Mouse (Mus musculus): ENCODE measurements at regions not wholly inside any gene's neighbourhood (a gene's known extent, or its start where the extent isn't known, plus 50 kb on each side); places are given as distances from the start of the nearest gene placed in this dataset.

DNA sequence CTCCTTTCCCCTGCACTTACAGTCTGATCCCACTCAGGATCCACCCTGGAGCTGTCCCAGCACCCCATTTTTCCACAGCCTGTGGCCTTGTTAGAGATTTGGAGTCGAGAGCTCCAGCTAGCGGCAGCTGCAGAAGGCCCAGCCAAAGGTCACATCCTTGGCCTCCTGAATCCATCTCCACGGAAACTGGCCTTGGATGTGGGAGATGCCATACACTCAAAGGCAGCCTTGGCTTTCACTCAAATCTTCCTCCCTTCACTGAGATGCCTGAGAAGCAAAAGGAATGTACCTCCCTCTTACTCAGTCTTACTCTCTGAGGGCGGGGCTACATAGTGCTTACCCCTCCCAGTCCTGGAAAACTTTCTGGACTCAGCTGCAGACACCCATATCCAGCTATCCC lies 56.2 kb upstream of the Ky start:
- peak in 1 of 2 experiments; percentile 26 for DNase-seq (ENCODE audit: low spot score in 2 of 2)

DNA sequence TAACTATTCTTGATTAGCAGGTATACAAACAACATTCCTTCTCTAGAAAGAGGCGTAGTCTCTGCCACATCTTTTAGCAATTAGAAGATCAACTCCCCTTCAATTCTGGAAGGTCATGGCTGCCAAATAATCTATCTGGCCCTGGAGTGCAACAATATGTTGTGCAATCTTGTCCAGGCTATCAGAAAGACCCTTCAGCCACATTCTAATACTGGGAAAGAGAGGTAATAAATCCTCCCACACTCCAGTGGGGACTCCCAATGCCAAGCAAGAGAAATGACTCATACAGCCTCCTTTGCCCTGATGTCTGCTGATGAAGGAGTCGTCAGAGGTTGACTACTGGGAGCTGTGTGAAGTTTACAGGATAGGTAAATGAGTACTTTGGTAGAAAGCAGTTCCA lies 59.5 kb upstream of the Ky start:
- no peak for DNase-seq (ENCODE audit: low spot score in 2 of 2)

DNA sequence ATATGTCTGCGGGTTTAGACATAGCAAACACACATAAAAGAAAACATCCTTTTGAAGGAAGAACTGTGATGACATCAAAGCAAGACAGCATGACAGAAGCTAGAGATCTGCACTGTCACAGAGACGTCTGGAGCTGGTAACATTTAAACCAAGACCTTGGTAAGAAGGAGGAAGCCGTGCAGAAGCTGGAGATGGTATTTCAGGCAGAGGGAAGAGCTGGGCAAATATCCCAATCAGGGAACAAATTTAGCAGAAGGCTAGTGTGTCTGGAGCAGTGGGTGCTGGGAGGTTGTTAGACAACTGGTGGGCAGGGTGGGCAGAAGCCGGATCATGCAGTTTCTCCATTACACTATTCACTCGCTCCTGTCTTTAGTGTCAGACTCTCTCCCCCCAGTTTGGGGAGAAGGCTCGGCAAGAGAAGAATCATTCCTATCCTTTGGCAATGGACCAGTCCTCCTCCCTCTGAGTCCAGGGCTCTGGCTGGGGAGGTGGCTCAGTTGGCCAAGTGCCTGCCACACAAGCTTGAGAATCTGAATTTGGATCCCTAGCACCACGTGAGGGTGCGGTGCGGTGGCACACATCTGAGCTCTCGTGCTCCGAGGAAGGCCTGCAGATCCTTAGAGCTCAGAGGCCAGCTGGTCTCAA lies 63.2 kb upstream of the Ky start:
- peak; percentile 15 to 27 for DNase-seq (ENCODE audit: low spot score in 2 of 2)

DNA sequence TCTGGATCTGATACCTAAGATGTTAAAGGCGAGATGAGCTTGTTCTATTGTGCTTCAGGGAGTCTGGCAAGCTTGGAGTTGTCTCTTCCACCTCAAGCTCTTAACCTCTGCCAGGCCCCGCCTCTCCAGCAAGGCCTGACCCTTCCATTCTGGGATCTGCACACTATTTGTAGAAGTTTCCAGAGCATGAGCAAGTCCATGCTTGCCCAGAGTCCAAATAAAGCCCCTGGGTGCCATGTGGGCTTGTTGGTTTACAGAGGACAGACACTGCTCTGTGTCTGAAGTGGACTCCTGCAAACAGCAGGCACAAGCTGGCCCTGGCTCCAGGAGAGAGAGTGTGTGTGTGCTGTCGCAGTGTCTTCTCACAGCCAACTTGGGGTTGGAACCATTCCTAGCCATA lies 67.9 kb upstream of the Ky start:
- DNase-seq (ENCODE audit: low spot score in 2 of 2), result no peak

DNA sequence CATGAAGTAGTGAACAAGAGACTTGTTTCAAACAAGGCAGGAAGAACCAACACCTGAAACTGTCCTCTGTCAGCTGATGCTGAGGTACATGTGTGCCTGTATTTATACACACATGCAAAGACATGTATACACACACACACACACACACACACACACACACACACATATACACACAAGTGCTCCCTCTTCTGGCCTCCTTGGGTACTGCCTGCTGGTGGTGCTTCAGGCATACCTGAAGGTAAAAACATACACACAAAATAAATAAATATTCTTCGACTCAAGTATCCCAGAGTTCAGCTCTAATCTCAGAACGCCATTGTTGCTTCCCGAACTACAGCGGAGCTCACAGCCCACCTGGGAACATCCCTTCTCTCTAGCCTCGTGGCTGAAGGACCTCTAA lies 69.2 kb upstream of the Ky start:
- DNase-seq (ENCODE audit: low spot score in 2 of 2), result no peak

DNA sequence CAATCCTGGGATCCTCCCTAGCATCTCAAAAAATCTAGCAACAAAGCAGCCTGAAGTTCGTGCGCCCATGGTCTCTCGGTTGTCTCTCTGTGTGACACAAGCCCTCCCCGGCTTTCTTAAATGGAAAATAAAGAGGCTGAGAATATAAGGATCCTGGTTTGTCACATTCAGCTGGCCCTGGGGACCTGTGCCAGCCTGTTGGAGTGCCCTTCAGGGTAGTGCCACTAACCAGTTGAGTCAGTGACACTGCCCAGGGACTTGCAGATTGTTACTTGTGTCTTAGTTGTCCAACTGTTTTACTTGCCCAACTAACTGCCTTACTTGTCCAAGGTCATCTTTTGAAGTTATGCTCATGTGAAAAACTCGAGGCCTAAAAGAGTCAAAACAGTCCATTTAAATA lies 73.5 kb upstream of the Ephb1 start:
- DNase-seq (ENCODE audit: low spot score in 2 of 2), result no peak

DNA sequence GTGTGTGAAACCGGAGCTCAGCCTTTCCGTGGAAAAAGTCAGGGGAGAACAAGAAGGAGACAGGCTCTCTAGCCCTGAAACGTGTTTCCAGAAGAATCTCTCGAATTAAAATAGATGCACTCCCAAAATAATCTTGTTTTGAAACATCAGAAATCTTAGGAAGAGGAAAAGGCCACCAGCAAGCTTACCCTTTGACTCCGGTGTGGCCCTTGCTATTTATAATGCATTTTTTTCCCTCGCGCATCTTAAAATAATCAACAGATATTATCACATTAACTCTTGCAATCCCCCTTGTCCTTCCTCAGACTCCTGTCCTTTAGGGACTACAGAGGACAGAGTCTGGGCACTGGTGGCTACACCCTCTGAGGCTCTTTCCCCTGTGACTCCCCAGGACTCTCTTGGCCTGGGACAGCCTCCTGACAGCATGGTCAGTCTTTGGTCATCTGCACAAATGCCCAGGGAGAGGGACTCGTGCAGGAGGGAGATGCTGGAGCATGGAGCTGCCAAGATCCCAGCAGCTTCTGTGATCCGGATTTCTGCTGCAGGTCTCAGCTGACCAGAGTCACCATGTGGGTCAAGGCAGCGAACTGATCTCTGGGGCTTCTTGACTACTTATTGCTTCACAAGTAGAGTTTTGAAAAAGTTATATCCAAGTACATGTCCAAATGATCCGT lies 70.3 kb upstream of the Ephb1 start:
- no peak for DNase-seq (ENCODE audit: low spot score in 2 of 2)

DNA sequence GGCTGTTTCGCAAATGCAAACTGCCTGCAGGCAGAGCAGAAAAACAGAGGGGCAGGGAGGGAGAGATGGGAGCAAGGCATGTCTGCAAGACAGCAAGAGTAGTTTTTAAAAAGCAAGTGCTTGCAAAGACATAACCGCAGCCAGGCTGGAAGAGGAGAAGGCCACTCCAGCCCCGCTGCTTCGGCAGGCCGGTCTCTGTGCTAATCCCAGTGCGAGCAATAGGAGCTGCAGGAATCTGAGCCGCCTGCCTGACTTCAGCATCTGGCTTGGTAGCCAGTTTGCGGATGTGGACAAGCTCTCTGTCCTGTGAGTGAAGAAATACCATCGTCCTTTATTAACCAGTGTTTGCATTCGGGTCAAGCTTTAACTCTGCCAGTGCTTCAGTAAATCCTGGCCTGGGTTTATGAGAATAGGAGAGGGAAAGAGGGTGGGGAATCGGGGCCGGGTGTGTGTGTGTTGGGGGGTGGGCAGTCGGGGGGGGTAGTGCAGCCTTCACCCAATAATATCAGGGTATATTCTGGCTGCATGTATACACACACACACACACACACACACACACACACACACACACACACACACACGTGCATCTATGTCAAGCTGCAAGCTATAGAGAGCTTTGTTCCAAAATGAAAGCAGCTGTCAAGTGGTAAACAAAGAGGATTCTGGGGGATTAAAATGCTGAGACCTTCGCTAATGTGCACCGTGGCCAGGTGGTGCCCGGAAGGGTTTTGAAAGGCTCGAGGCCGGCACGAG lies 69.6 kb upstream of the Ephb1 start:
- peak in 1 of 2 experiments; percentile 11 for DNase-seq (ENCODE audit: low spot score in 2 of 2)

DNA sequence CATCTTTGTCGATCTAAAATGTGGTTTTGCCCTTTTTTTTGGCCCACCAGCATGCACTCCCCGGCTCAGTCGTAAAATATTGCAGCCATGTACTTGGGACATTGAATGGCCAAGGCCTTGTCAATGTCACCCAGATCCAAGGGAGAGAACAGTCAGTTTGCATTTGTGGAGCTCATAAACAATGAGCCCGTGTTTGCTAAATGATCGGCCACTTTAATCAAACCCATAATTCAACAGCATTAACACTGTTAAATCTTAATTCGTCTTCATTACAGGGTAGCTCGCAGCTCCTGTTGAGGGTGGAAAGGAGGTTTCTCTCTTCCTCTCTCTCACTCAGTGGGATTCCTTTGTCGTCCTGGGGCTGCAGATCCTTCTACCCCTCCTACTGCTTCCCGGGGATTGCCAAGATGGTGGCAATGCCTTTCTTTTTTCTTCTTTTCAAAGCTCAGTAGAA lies 69.0 kb upstream of the Ephb1 start:
- DNase-seq (ENCODE audit: low spot score in 2 of 2), result no peak

DNA sequence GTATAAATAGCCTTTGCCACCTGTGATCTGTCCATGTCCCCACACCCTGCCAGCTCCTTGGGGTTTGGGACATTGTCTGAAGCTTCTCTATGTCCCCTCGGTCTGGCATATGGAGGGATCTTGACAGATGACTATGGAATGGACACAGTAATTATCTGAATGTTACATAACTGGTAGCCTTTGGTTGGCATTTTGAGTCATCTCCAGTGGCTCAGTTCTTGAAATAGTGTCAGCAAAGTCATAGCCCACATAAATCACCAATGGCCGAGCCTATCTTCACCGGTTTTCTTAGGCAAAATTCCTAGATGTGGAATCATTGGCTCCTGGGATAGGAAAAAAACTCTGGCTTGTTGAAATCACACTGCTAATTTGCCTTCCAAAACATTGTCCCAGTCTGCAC lies 67.3 kb upstream of the Ephb1 start:
- no peak for DNase-seq (ENCODE audit: low spot score in 2 of 2)

DNA sequence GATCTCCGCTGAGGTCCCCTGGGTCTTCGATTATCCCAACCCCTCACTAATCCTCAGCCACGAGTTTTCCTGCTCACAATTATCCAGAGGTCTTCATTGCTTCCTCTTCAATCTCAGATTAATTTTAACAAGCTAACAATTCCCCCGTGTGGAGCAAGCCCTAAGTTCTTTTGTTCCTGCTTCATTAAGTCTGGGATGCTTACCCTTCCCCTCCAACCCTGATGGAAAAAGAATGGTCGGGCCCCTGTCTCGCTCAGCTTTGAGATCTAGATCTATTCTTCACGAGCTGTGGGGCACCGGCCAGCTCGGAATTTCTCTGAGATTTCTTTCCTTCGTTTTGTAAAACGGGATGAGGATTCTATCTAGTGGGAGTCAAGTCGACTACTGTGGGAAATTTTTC lies 65.7 kb upstream of the Ephb1 start:
- DNase-seq (ENCODE audit: low spot score in 2 of 2), result no peak

DNA sequence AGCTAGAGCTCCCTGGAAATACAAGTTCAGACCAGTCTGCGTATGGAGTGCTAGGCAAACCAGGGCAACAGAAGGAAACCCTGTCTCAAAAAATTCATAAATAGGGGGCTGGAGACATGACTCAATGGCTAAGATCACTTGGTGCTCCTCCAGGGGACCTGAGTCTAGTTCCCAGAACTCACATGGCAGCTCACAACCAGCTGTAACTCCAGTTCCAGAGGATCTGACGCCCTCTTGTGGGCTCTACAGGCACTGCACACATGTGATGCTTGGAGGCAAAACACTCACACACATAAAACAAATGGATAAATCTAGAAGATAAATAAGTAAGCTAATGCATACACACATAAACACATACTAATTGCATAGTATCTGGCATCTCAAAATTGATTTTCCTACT lies 59.1 kb upstream of the Ephb1 start:
- DNase-seq (ENCODE audit: low spot score in 2 of 2), result no peak

DNA sequence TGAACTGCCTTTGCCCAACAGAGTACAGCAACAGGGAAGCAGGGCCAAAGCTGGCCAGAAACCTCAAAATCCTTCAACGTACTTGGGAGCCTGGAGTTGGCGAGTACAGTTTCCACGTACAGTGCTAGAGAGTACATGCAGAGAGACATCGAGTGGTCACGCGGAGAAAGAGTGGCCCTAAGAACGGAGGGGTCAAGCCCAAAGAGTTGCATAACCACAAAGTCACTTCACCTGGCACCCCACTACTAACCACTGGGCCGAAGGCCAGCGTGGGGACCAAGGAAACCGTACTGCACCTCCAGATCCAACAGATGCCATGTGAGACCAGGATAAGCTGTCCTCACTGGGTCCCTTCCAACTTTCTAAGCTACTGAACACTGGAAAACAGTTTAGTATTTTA lies 56.2 kb upstream of the Ephb1 start:
- no peak for DNase-seq (ENCODE audit: low spot score in 2 of 2)

DNA sequence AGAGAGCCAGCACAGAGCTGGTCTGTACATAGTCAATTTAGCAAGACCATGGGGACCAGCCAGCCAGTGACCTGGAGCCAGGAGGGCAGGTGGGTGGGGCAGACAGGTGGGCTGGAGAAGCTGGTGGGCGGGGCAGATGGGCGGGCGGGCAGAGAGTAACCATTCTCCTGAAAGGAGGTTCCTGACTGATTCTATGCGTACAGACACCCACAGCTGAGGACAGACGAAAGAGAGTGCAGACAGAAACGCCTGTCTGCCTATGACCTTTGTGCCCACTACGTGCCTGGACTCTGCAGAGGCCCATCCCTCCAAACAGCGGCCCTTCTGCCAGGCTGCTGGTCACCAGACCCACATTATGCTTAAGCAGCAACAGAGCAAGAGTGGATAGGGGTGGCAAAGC lies 51.5 kb upstream of the Ephb1 start:
- DNase-seq (ENCODE audit: low spot score in 2 of 2), result no peak

Data from layer of hippocampus, postnatal 14 days (tissue).